Mouse (Mus musculus): ENCODE results near the gene Ccdc183. TPM values are rescaled to one million over a fixed set of nuclear protein-coding genes. Genes with fewer than 3 reads are reported as not detected.

The Ccdc183 gene
- polyA plus RNA-seq, 1 experiment from 2014 or later: 0.18 TPM

DNA sequence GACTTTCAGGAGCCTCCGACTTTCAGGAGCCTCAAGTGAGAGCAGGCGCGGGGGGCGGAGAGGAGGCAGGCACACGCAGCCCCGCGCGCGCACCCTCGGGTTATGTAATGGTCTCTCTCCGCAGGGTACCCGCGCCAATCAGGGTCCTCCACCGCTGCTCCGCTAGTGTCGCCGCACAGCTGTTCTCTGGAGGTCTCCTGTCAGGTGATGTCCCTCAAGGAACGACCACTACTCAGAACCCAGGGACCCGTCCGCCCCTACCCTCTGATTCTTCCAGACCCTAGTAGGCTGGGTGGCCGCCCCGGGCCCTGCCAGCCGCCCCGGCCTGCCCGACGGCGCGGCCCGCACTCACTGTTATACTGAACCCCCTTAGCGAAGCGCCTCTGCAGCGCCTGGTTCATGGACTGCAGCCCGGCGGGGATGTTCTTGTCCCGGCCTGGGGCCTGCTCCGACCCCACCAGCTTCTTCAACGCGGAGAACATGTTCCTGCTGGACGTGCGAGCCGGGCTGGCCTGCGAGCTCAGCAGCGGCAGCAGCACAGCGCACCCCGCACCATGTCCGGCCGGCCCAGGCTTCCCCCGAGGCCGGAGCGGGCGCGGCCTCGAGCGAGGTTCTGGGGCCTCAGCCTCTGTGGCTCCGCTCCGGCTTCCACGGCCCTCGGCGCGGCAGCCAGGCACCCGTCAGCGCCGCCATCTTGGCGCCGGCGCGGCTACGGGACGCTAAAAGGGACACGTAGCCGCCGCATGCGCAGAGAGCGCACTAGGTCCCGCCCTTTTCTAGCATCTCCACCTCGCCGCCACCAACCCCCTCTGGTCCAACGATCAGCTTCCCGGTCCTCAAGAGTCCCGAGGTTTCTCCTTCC lies 9.5 kb downstream of the Ccdc183 start, which contains the start of gene Rabl6:
Rabl6 (minus strand) TSS at position 761 of the 862 bp plus-strand sequence.
- Histone ChIP-seq H3K4me2 (peak within 1 kb of the TSS; percentile 61), H3K27me3 (peaks cover 13% of the 10 kb centered on the region), H3K36me3 (peaks cover 15% of the 10 kb centered on the region), H3K9ac (replicated peaks) (peak within 1 kb of the TSS; percentile 94), H3K4me3 (replicated peaks) (peak within 1 kb of the TSS; percentile 97), H3K9me3 (no peaks in the 10 kb centered on the region), H3K27ac (peak within 1 kb of the TSS; percentile 95), H3K4me1 (replicated peaks) (peaks cover 17% of the 10 kb centered on the region)
- peak; percentile 83 for ATAC-seq (ENCODE audit: insufficient number of reproducible peaks, insufficient read depth, low FRiP score, low TSS enrichment, low read depth)
- under 1% methylated on average over 80 of the region's 80 CpGs for WGBS

DNA sequence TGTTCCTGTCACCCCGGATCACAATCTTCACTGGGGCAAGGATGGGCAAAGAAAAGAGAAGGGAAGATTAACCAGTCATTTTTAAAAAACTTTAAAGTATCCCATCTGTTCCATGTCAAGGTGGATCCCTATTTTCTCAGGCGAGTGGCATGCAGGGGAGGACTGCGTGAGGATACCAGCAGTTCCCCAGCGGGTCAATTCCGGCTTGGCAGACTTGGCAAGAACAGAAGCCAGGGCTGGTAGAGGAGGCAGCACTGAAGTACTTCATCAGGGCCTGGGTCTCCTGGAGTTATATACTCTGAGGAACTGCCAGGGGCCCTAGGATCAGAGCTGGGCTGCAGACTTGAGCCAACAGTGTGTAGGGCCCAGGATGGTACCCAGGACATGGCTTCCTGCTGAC lies 15.0 kb downstream of the Ccdc183 start:
- WGBS: 90% methylated on average over 5 of the region's 5 CpGs
- peaks cover 70% of the 10 kb centered on the region for H3K36me3 ChIP-seq
- no peak overlapping the region for H3K4me3 ChIP-seq (replicated peaks)
- no peak for ATAC-seq (ENCODE audit: insufficient number of reproducible peaks, insufficient read depth, low FRiP score, low TSS enrichment, low read depth)
- H3K27me3 ChIP-seq: no peaks in the 10 kb centered on the region
- H3K27ac ChIP-seq: no peak overlapping the region
- no peak overlapping the region for H3K4me2 ChIP-seq
- no peaks in the 10 kb centered on the region for H3K9me3 ChIP-seq
- H3K4me1 ChIP-seq (replicated peaks): peaks cover 12% of the 10 kb centered on the region
- no peak overlapping the region for H3K9ac ChIP-seq (replicated peaks)

DNA sequence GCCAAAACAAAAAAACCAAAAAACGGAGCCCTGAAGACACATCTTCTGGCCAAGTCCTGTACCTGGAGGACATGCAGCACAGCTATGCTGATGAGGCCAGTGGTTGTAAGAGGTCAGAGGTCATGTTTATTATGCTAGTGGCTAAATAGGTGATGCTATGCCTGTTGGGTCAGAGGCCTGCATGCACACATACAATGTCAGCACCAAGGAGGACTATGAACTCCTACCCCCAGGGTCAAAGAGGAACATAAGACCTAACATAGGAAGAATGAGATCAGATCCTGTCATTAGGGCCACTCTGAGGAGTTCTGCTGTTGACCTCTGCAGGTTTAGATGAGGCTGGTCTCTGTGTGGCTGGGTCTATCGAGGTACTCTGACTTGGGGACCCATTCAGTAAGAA lies 17.4 kb downstream of the Ccdc183 start:
- H3K27ac ChIP-seq: no peak overlapping the region
- no peaks in the 10 kb centered on the region for H3K9me3 ChIP-seq
- H3K4me3 ChIP-seq (replicated peaks): no peak overlapping the region
- H3K4me2 ChIP-seq: no peak overlapping the region
- ATAC-seq (ENCODE audit: insufficient number of reproducible peaks, insufficient read depth, low FRiP score, low TSS enrichment, low read depth): no peak
- no peaks in the 10 kb centered on the region for H3K4me1 ChIP-seq (replicated peaks)
- no peaks in the 10 kb centered on the region for H3K27me3 ChIP-seq
- H3K36me3 ChIP-seq: peaks cover 95% of the 10 kb centered on the region
- no peak overlapping the region for H3K9ac ChIP-seq (replicated peaks)
- WGBS: 86% methylated on average over 2 of the region's 2 CpGs

DNA sequence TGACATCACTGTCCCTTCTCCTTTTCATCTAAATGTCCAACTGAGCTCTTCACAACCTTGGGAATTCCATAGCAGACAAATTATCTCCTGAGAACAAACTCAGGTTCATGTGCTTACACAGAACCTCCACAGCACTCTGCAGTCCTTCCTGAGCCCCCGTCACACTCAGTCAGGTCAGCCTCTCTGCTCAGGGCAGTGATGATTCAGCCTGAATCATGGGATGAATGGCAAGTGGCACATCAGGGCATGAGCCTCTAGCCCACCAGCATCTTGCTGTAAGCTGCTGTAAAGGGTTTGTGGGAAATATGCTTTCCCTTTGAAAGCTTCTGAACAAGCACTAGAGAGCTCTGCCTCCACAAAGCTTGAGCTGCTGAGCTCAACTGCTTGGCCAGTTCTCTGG lies 18.7 kb downstream of the Ccdc183 start:
- no peak overlapping the region for H3K9ac ChIP-seq (replicated peaks)
- WGBS: 91% methylated on average over 1 of the region's 1 CpGs
- no peak overlapping the region for H3K4me3 ChIP-seq (replicated peaks)
- no peaks in the 10 kb centered on the region for H3K27me3 ChIP-seq
- peaks cover 95% of the 10 kb centered on the region for H3K36me3 ChIP-seq
- no peak for ATAC-seq (ENCODE audit: insufficient number of reproducible peaks, insufficient read depth, low FRiP score, low TSS enrichment, low read depth)
- no peaks in the 10 kb centered on the region for H3K4me1 ChIP-seq (replicated peaks)
- no peak overlapping the region for H3K4me2 ChIP-seq
- H3K9me3 ChIP-seq: no peaks in the 10 kb centered on the region
- no peak overlapping the region for H3K27ac ChIP-seq

DNA sequence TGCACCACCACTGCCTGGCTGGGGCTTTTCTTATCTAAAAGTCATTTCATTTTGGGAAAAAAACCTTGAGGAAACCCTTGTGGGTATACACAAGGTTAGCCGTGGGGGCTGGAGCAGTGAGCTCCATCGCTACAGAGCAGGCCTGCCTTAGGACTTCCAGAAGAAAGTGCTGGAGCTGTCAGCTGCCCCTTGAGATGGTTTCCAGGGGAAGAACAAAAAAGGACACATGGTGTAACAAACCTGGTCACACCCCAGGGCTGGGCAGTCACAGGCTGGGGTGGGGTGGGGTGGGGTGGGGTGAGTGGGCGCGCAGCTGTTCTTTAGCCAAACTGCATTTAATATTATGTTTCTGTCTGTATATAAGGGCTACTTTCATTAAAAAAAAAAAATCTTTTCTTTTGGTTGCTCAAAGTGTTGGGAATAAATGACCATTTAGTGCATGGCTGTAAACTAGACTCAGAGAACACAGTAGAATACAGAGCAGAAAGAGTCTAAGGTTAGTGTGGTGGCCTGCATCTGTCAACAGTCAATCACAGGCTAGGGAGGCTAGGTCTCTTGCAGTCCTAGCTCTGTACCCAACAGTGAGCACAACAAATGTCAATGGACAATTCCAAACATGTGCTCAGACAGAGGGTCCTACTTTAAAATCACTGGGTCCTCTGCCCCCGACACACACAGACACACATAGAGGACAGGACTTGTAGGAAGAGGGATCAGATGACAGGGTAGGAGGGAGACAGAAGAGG lies 20.5 kb downstream of the Ccdc183 start:
- no peak overlapping the region for H3K9ac ChIP-seq (replicated peaks)
- H3K27me3 ChIP-seq: no peaks in the 10 kb centered on the region
- H3K36me3 ChIP-seq: peaks cover 95% of the 10 kb centered on the region
- H3K4me2 ChIP-seq: no peak overlapping the region
- WGBS: 95% methylated on average over 5 of the region's 5 CpGs
- no peak for ATAC-seq (ENCODE audit: insufficient number of reproducible peaks, insufficient read depth, low FRiP score, low TSS enrichment, low read depth)
- H3K27ac ChIP-seq: no peak overlapping the region
- H3K4me1 ChIP-seq (replicated peaks): no peaks in the 10 kb centered on the region
- H3K4me3 ChIP-seq (replicated peaks): no peak overlapping the region
- no peaks in the 10 kb centered on the region for H3K9me3 ChIP-seq

DNA sequence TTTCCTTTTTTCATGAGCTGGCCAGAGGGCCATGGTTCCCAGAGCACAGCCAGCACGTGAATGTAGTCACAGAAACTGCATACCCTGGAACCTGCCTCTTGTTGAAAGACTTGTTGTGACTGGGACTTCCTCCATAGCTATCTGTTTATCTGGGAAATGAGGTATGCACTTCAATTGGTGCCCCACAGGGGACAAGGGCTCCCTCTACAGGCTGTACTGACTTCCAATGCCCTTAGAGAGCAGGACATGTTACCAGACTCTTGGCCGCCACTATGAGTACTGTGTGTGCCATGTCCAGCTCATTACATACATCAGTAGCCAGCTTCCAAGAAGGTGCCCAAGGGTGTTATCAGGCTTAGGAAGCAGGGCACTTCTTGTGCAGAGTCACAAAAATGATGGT lies 25.6 kb downstream of the Ccdc183 start:
- peaks cover 95% of the 10 kb centered on the region for H3K36me3 ChIP-seq
- no peak overlapping the region for H3K4me3 ChIP-seq (replicated peaks)
- H3K4me1 ChIP-seq (replicated peaks): no peaks in the 10 kb centered on the region
- H3K27me3 ChIP-seq: no peaks in the 10 kb centered on the region
- H3K9me3 ChIP-seq: no peaks in the 10 kb centered on the region
- H3K4me2 ChIP-seq: no peak overlapping the region
- WGBS: 95% methylated on average over 2 of the region's 2 CpGs
- ATAC-seq (ENCODE audit: insufficient number of reproducible peaks, insufficient read depth, low FRiP score, low TSS enrichment, low read depth): no peak
- H3K9ac ChIP-seq (replicated peaks): no peak overlapping the region
- H3K27ac ChIP-seq: no peak overlapping the region

DNA sequence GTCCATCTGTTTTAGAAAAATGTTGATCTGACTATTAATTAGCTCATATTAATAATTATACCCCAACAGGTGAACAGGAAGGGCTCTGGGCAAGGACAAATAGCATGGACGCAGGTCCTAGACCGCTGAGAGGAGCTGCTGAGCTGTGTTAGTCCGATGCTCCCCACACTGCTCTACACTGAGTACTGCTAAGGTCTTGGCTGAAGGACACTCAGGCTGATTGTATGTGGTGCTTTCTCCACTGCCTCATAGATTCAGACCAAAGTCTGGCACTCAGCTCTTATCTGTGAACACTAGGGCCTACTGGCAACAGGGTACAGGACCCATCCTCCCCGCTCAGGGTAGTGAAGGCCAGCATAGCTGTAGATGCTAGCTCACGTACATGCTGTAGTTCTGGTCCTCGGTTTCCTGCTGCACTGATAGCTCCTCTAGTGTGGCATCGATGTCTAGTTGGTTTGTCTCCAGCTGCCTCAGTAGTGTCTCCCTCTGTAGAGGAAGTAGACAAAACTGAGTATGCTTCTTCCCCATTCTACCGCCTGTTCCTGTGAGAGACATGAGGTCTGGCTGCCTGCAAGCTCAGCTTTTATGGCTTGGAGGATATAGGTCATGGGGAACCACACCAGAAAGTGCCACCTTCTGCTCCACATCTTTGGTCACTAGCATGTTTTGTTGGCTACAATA lies 29.1 kb downstream of the Ccdc183 start:
- Histone ChIP-seq H3K9me3 (no peaks in the 10 kb centered on the region), H3K27me3 (no peaks in the 10 kb centered on the region), H3K36me3 (peaks cover 98% of the 10 kb centered on the region), H3K4me3 (replicated peaks) (no peak overlapping the region), H3K9ac (replicated peaks) (no peak overlapping the region), H3K4me1 (replicated peaks) (peaks cover 3% of the 10 kb centered on the region; the same call in 1 of the 2 replicates), H3K27ac (no peak overlapping the region), H3K4me2 (no peak overlapping the region)
- 95% methylated on average over 8 of the region's 8 CpGs for WGBS
- no peak for ATAC-seq (ENCODE audit: insufficient number of reproducible peaks, insufficient read depth, low FRiP score, low TSS enrichment, low read depth)

DNA sequence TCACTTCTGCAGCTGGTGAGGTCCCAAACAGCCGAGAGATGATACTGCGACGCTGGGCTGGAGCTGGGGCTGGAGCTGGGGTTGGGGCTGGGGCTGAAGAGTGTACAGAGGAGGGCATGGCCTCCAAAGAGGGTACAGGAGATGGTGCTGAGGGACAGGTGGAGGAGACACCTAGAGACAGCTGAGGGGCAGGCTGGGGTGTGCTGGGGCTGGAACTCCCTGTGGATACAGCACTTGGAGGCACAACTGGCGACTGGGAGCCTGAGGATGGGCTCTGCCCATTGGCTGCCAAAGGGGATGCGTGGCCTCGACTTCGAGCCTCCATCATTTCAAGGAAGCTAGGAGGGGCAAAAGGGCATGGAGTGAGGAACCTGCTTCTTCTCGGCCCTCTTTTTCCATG lies 30.2 kb downstream of the Ccdc183 start:
- Histone ChIP-seq H3K36me3 (peaks cover 95% of the 10 kb centered on the region), H3K4me2 (no peak overlapping the region), H3K27ac (no peak overlapping the region), H3K9ac (replicated peaks) (no peak overlapping the region), H3K4me3 (replicated peaks) (no peak overlapping the region), H3K9me3 (no peaks in the 10 kb centered on the region), H3K4me1 (replicated peaks) (peaks cover 14% of the 10 kb centered on the region), H3K27me3 (no peaks in the 10 kb centered on the region)
- no peak for ATAC-seq (ENCODE audit: insufficient number of reproducible peaks, insufficient read depth, low FRiP score, low TSS enrichment, low read depth)
- 93% methylated on average over 8 of the region's 8 CpGs for WGBS

DNA sequence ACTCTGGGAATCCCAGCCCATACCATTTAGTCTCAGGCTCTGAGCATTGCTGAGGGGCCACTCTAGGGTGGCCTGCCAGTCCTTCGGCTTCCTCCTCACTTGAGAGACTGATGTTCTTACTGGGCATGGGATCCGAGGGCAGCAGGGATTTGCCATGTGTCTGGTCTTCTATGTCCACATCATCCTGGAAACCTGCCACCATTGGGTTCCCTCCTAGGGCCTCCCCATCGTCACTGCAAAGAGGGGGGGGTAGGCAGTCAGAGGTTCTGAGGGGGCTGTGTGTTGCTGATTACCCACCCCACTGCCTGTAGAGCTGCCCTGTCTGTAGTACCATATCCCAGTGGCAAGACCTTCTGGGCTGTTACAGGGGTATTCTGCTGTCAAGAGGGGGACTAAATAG lies 31.9 kb downstream of the Ccdc183 start:
- WGBS: 91% methylated on average over 3 of the region's 3 CpGs
- H3K27ac ChIP-seq: no peak overlapping the region
- no peak for ATAC-seq (ENCODE audit: insufficient number of reproducible peaks, insufficient read depth, low FRiP score, low TSS enrichment, low read depth)
- H3K36me3 ChIP-seq: peaks cover 78% of the 10 kb centered on the region
- H3K4me1 ChIP-seq (replicated peaks): peaks cover 28% of the 10 kb centered on the region
- H3K9ac ChIP-seq (replicated peaks): no peak overlapping the region
- H3K4me2 ChIP-seq: no peak overlapping the region
- no peaks in the 10 kb centered on the region for H3K9me3 ChIP-seq
- peaks cover 7% of the 10 kb centered on the region for H3K27me3 ChIP-seq
- no peak overlapping the region for H3K4me3 ChIP-seq (replicated peaks)

DNA sequence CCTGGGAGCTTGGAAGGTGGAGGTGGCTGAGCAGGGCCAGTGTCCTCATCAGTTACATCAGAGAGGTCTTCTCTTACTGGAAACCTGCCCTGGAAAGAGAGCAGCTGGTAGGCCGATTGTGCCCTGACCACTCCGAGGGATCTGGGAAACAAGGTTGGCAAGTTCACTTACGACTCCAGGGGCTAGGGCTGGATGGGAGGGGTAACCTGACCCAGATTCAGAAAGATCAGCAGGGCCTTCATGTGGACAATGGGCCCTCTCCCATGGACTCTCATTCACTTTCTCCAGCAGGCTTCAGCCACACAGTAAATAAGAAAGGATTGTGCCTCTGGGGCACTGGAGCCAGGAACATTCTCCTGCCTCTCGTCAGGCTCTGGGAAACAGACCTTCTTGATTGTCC lies 32.6 kb downstream of the Ccdc183 start:
- Histone ChIP-seq H3K4me3 (replicated peaks) (no peak overlapping the region), H3K36me3 (peaks cover 71% of the 10 kb centered on the region), H3K4me1 (replicated peaks) (peaks cover 33% of the 10 kb centered on the region), H3K9ac (replicated peaks) (no peak overlapping the region), H3K9me3 (no peaks in the 10 kb centered on the region), H3K27me3 (peaks cover 15% of the 10 kb centered on the region), H3K4me2 (no peak overlapping the region), H3K27ac (no peak overlapping the region)
- 91% methylated on average over 4 of the region's 4 CpGs for WGBS
- ATAC-seq (ENCODE audit: insufficient number of reproducible peaks, insufficient read depth, low FRiP score, low TSS enrichment, low read depth): no peak

DNA sequence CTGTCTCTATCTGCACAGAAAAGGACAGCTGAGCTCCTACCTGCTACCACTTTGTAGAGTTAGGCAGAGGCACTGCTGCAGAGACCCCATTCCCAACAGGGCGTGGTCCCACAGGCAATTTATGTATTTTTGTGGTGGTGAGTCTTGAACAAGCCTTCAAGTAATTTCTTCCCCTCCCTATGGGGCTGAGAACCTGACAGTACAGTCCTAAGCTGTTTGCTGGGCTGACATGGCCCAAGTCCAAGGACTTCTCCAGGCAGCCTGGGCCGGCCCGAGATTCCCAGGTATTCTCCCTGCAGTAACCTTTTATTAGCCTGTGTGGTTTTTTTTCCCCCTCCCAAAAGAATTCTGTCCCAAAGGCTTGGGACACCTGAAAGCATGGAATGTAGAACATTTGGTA lies 33.3 kb downstream of the Ccdc183 start:
- Histone ChIP-seq H3K4me2 (no peak overlapping the region), H3K9ac (replicated peaks) (no peak overlapping the region), H3K27me3 (peaks cover 22% of the 10 kb centered on the region), H3K36me3 (peaks cover 64% of the 10 kb centered on the region), H3K9me3 (no peaks in the 10 kb centered on the region), H3K4me1 (replicated peaks) (peaks cover 40% of the 10 kb centered on the region), H3K4me3 (replicated peaks) (no peak overlapping the region), H3K27ac (no peak overlapping the region)
- 90% methylated on average over 3 of the region's 3 CpGs for WGBS
- ATAC-seq (ENCODE audit: insufficient number of reproducible peaks, insufficient read depth, low FRiP score, low TSS enrichment, low read depth): no peak

Measured in limb, embryonic 12.5 days (tissue).